Mouse (Mus musculus) myocyte (in vitro differentiated cells): ENCODE measurements around the gene Cyth4.

ENCODE experiments used
- E2F4 ChIP-seq: IDR thresholded peaks from one replicate; pipeline ENCODE4 v1.6.1; 2011; ENCODE audit warnings: mild to moderate bottlenecking, control low read depth, moderate library complexity; ENCODE audit not compliant: insufficient read depth
- POLR2A ChIP-seq: IDR thresholded peaks from one replicate; pipeline ENCODE4 v1.6.1; 2011; ENCODE audit warnings: low read depth, mild to moderate bottlenecking, control low read depth, moderate library complexity; ENCODE audit not compliant: insufficient read length

DNA sequence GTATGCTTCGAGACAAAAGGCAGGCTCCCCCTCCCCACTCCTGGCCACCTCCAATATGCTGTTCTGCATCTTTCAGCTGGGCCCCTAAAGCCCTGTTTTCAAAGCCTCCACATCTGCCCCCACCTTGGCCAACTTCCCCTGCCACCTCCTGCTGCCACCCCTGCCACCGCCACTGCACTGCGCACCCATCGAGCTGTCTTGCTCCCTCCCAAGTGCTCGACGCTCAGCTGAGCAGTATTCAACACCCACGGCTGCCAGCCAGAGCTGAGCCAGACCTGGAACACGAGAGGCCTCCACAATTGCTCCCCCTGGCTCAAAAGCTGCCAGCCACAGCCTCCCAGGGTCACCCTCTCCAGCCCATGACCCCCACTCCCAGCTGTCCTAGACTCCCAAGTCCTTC, 47.8 kb downstream of the Cyth4 start:
- no peak for TF ChIP-seq POLR2A
- no peak for TF ChIP-seq E2F4
